Mouse (Mus musculus) MEL (cell line): ENCODE data around the gene Rrp12. TPM values are rescaled to one million over a fixed set of nuclear protein-coding genes. Genes with fewer than 3 reads are reported as not detected.
"Not testable (repeated sequence)": the region's sequence is repeated elsewhere in the genome, so short reads cannot be mapped to it uniquely, and the experiment has no call there.

ENCODE experiments used
- DNase-seq: peaks from one replicate; pipeline ENCODE4 v3.0.0; 2011; ENCODE audit warnings: low read depth, low spot score
- H3K27ac ChIP-seq: 2 replicates; pipeline ENCODE4 v1.5.1; 2012; ENCODE audit warnings: low read depth, mild to moderate bottlenecking, control low read depth, low read length, moderate library complexity; ENCODE audit not compliant: control insufficient read depth
- H3K27me3 ChIP-seq, 2 experiments: fragments of 150-350 bp in 1 of 2; sonication (generic) in 1 of 2; 2 replicates each; pipeline ENCODE4 v1.6.1; 2012; ENCODE audit warnings: low read length in 2 of 2, mild to moderate bottlenecking in 2 of 2, improper control_type of control experiment in 1 of 2, moderate library complexity in 1 of 2; ENCODE audit not compliant: insufficient read depth in 2 of 2, control insufficient read depth in 1 of 2
- H3K36me3 ChIP-seq, 2 experiments: 2 replicates each; pipeline ENCODE4 v1.6.1; 2012 to 2014; ENCODE audit warnings: low read length in 2 of 2, improper control_type of control experiment in 1 of 2, inconsistent platforms in 1 of 2, mild to moderate bottlenecking in 1 of 2; ENCODE audit not compliant: insufficient read depth in 2 of 2, control insufficient read depth in 1 of 2
- H3K4me1 ChIP-seq, 2 experiments: fragments of 150-350 bp in 1 of 2; sonication (generic) in 1 of 2; 2 replicates each; pipeline ENCODE4 v1.6.1; 2012; ENCODE audit warnings: low read length in 2 of 2, improper control_type of control experiment in 1 of 2, mild to moderate bottlenecking in 1 of 2; ENCODE audit not compliant: insufficient read depth in 2 of 2, control insufficient read depth in 1 of 2
- H3K4me3 ChIP-seq, 2 experiments: fragments of 150-350 bp in 1 of 2; sonication (generic) in 1 of 2; 2 replicates each; pipeline ENCODE4 v1.5.1; 2012; ENCODE audit warnings: low read depth in 2 of 2, low read length in 2 of 2, mild to moderate bottlenecking in 2 of 2, moderate library complexity in 2 of 2, control low read depth in 1 of 2, improper control_type of control experiment in 1 of 2; ENCODE audit not compliant: control insufficient read depth in 1 of 2, insufficient read depth in 1 of 2
- H3K79me2 ChIP-seq: 2 replicates; pipeline ENCODE4 v1.6.1; 2012; ENCODE audit warnings: mild to moderate bottlenecking, low read length, moderate library complexity; ENCODE audit not compliant: control insufficient read depth, poor library complexity, insufficient read depth
- H3K9ac ChIP-seq: 2 replicates; pipeline ENCODE4 v1.6.1; 2012; ENCODE audit warnings: low read depth, mild to moderate bottlenecking, control low read depth, low read length, moderate library complexity; ENCODE audit not compliant: control insufficient read depth, poor library complexity, severe bottlenecking
- H3K9me3 ChIP-seq: fragments of 150-350 bp; sonication (generic); replicated peaks from 2 replicates; pipeline ENCODE4 v1.6.1; 2012; ENCODE audit warnings: mild to moderate bottlenecking, low read length, improper control_type of control experiment, moderate library complexity; ENCODE audit not compliant: insufficient read depth
- CTCF ChIP-seq, 3 experiments: IDR thresholded peaks in 2 of 3; conservative IDR thresholded peaks in 1 of 3; 2 replicates each; pipeline ENCODE4 v1.5.1; 2011 to 2012; ENCODE audit warnings: low read length in 3 of 3, low read depth in 2 of 3, mild to moderate bottlenecking in 2 of 3, improper control_type of control experiment in 1 of 3, inconsistent platforms in 1 of 3, mixed read lengths in 1 of 3, moderate library complexity in 1 of 3; ENCODE audit not compliant: control insufficient read depth in 1 of 3, insufficient read depth in 1 of 3, poor library complexity in 1 of 3, severe bottlenecking in 1 of 3
- ELF1 ChIP-seq: IDR thresholded peaks from 2 replicates; pipeline ENCODE4 v1.6.1; 2014; ENCODE audit warnings: low read depth, mild to moderate bottlenecking, inconsistent platforms, low read length, improper control_type of control experiment, moderate library complexity
- EP300 ChIP-seq, 2 experiments: IDR thresholded peaks; 2 replicates each; pipeline ENCODE4 v1.6.1; 2011; ENCODE audit warnings: improper control_type of control experiment in 2 of 2, low read length in 2 of 2, low read depth in 1 of 2, mild to moderate bottlenecking in 1 of 2
- ETS1 ChIP-seq: IDR thresholded peaks from 2 replicates; pipeline ENCODE4 v1.6.1; 2012; ENCODE audit warnings: low read depth, mild to moderate bottlenecking, inconsistent platforms, low read length, improper control_type of control experiment, moderate library complexity
- GABPA ChIP-seq: IDR thresholded peaks from 2 replicates; pipeline ENCODE4 v1.6.1; 2012; ENCODE audit warnings: low read depth, mild to moderate bottlenecking, inconsistent platforms, low read length, improper control_type of control experiment, moderate library complexity
- MXI1 ChIP-seq: IDR thresholded peaks from 2 replicates; pipeline ENCODE4 v1.6.1; 2011; ENCODE audit warnings: mild to moderate bottlenecking, low read depth, low read length, improper control_type of control experiment
- MYB ChIP-seq: IDR thresholded peaks from 2 replicates; pipeline ENCODE4 v1.6.1; 2011; ENCODE audit warnings: mild to moderate bottlenecking, low read depth, low read length, improper control_type of control experiment
- MYC ChIP-seq: IDR thresholded peaks from 2 replicates; pipeline ENCODE4 v1.6.1; 2011; ENCODE audit warnings: low read depth, mild to moderate bottlenecking, low read length, improper control_type of control experiment, moderate library complexity
- POLR2A ChIP-seq, 2 experiments: IDR thresholded peaks; 2 replicates each; pipeline ENCODE4 v1.6.1; 2011 to 2012; ENCODE audit warnings: low read length in 2 of 2, mild to moderate bottlenecking in 2 of 2, control low read depth in 1 of 2, improper control_type of control experiment in 1 of 2, low read depth in 1 of 2, moderate library complexity in 1 of 2; ENCODE audit not compliant: control insufficient read depth in 1 of 2, insufficient read depth in 1 of 2, poor library complexity in 1 of 2
- RCOR1 ChIP-seq: IDR thresholded peaks from 2 replicates; pipeline ENCODE4 v1.6.1; 2012; ENCODE audit warnings: low read depth, mild to moderate bottlenecking, inconsistent platforms, low read length, improper control_type of control experiment
- SIN3A ChIP-seq: IDR thresholded peaks from 2 replicates; pipeline ENCODE4 v1.6.1; 2012; ENCODE audit warnings: low read length, improper control_type of control experiment, inconsistent platforms
- SMC3 ChIP-seq: IDR thresholded peaks from 2 replicates; pipeline ENCODE4 v1.6.1; 2011; ENCODE audit warnings: low read depth, low read length, improper control_type of control experiment
- TBP ChIP-seq: IDR thresholded peaks from 2 replicates; pipeline ENCODE4 v1.8.0; 2011; ENCODE audit warnings: low read depth, low read length, improper control_type of control experiment
- TCF12 ChIP-seq: IDR thresholded peaks from 2 replicates; pipeline ENCODE4 v1.6.1; 2014; ENCODE audit warnings: low read depth, mild to moderate bottlenecking, inconsistent platforms, low read length, improper control_type of control experiment, moderate library complexity
- UBTF ChIP-seq: IDR thresholded peaks from 2 replicates; pipeline ENCODE4 v1.6.1; 2012; ENCODE audit warnings: low read depth, mild to moderate bottlenecking, inconsistent platforms, low read length, improper control_type of control experiment, moderate library complexity, borderline replicate concordance; ENCODE audit not compliant: insufficient read depth
- ZC3H11A ChIP-seq: IDR thresholded peaks from 2 replicates; pipeline ENCODE4 v1.6.1; 2012; ENCODE audit warnings: low read depth, mild to moderate bottlenecking, inconsistent platforms, low read length, improper control_type of control experiment
- ZNF384 ChIP-seq: IDR thresholded peaks from 2 replicates; pipeline ENCODE4 v1.6.1; 2012; ENCODE audit warnings: low read depth, mild to moderate bottlenecking, inconsistent platforms, low read length, improper control_type of control experiment
- polyA plus RNA-seq, 2 experiments: library from polyadenylated mRNA; stranded (reverse) in 1 of 2; unstranded in 1 of 2; fragments of >175 nt in 1 of 2; fragments of >200 nt in 1 of 2; gene quantifications; 2 replicates each; pipeline versions ENCODE4 v1.2.1 to v1.2.4; 2012; ENCODE audit warnings: low replicate concordance in 2 of 2, low read depth in 1 of 2; ENCODE audit not compliant: insufficient read length in 2 of 2, insufficient read depth in 1 of 2, missing spikeins in 1 of 2
- total RNA-seq: library from RNA; depleted of rRNA; stranded (reverse); fragments of 300-350 nt; gene quantifications from 2 replicates; pipeline ENCODE4 v1.2.3, GENCODE M21; 2012

Rrp12 gene
- total and polyA plus RNA-seq, 3 experiments = 44.5 to 134 (median 106) TPM

DNA sequence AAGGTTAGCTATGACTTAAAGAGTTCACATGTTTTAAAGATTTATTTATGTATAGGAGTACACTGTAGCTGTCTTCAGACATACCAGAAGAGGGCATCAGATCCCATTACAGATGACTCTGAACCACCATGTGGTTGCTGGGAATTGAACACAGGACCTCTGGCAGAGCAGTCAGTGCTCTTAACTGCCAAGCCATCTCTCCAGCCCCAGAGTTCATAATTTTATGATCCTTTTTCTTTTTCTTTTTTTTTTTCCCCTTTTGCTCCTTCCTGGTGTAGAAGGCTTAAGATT is 18.6 kb upstream of the Rrp12 start:
- peak; percentile 56; the same call in 1 of the 2 replicates for TF ChIP-seq MXI1
- peak; percentile 10 to 35 (median 20); a peak in 3 of 6 replicates for TF ChIP-seq CTCF (IDR thresholded peaks at IDR 0.05 in 2 of 3, conservative IDR thresholded peaks at IDR 0.05 in 1 of 3; ENCODE audit: control insufficient read depth in 1 of 3, insufficient read depth in 1 of 3, low read depth in 2 of 3, low read length in 3 of 3, poor library complexity in 1 of 3, severe bottlenecking in 1 of 3)
- 0 out of 2 replicates have a peak, but pooled peaks have one; percentile 7 for TF ChIP-seq TBP
- peak; percentile 18; the same call in 1 of the 2 replicates for TF ChIP-seq SMC3
- TF ChIP-seq SIN3A = peak; percentile 50
- TF ChIP-seq MYC = peak; percentile 69; the same call in 1 of the 2 replicates
- peak; percentile 54 for DNase-seq
- H3K27ac ChIP-seq, H3K9ac ChIP-seq, H3K27me3 ChIP-seq, H3K9me3 ChIP-seq: not testable (repeated sequence)
- H3K79me2 ChIP-seq = peaks cover 33% of the 10 kb centered on the region
- peak overlapping the region in 1 of 2 experiments; percentile 85; a peak in 1 of 4 replicates for H3K4me3 ChIP-seq
- H3K36me3 ChIP-seq = peaks cover 26 to 27% of the 10 kb centered on the region in 2 experiments
- H3K4me1 ChIP-seq = peaks cover 9 to 16% of the 10 kb centered on the region in 2 experiments

GRCm38 (mm10) chr19:41913774-41914591 is 18.0 kb upstream of the Rrp12 start:
- TF ChIP-seq POLR2A (IDR thresholded peaks at IDR 0.05; ENCODE audit: control insufficient read depth in 1 of 2, insufficient read depth in 1 of 2, low read depth in 1 of 2, low read length in 2 of 2, poor library complexity in 1 of 2) (no peak), MYB (peak; percentile 18; the same call in 1 of the 2 replicates), SMC3 (0 out of 2 replicates have a peak, but pooled peaks have one; percentile 2), EP300 (IDR thresholded peaks at IDR 0.05; ENCODE audit: low read depth in 1 of 2, low read length in 2 of 2) (peak; percentile 40 to 62; a peak in 2 of 4 replicates), TCF12 (peak; percentile 19; the same call in 1 of the 2 replicates), RCOR1 (no peak), ELF1 (0 out of 2 replicates have a peak, but pooled peaks have one; percentile 21), UBTF (no peak), ETS1 (0 out of 2 replicates have a peak, but pooled peaks have one; percentile 40), GABPA (no peak), ZC3H11A (no peak), ZNF384 (no peak), SIN3A (no peak; the same call in 1 of the 2 replicates)
- H3K36me3 ChIP-seq = peaks cover 26 to 27% of the 10 kb centered on the region in 2 experiments
- peaks cover 33% of the 10 kb centered on the region for H3K79me2 ChIP-seq
- H3K4me1 ChIP-seq = peaks cover 9 to 16% of the 10 kb centered on the region in 2 experiments
- H3K4me3 ChIP-seq = peak overlapping the region; percentile 80 to 85
- peak overlapping the region; percentile 12; the same call in 1 of the 2 replicates for H3K27ac ChIP-seq
- H3K9me3 ChIP-seq = no peaks in the 10 kb centered on the region
- peak overlapping the region; percentile 81 for H3K9ac ChIP-seq
- peak; percentile 59 for DNase-seq
- H3K27me3 ChIP-seq = no peaks in the 10 kb centered on the region
